Mouse (Mus musculus): ENCODE measurements around the gene Bach2.

DNA sequence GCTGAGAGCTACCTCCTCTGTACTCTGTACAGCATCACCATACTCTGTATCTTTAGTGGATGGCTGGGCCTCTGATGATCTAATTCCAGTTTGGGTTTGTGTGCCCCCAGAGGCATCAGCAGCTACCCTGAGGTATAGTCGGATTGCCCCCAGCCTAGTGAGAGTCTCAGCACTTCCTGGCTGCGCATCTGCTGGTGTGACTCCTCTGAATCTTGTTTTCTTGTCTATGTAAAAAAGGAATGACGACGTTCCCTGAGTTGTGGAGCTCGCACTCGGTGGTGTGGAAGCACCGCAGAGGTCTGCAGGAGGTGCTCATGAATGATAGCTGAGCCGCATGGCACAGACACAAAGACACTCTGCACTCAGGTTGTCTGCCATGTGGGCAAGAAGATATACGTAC lies 105.7 kb downstream of the Bach2 start:
- TF ChIP-seq CTCF (IDR thresholded peaks at IDR 0.05; ENCODE audit: control insufficient read depth, insufficient read depth, insufficient read length) = no peak
- TF ChIP-seq MYOD1 (IDR thresholded peaks at IDR 0.05; ENCODE audit: control insufficient read depth, insufficient read length, low read depth) = no peak
- TF ChIP-seq FOSL1 (IDR thresholded peaks at IDR 0.05; ENCODE audit: insufficient read depth, low read length, poor library complexity, severe bottlenecking) = no peak
- no peak for TF ChIP-seq USF1 (IDR thresholded peaks at IDR 0.05; ENCODE audit: low read depth)

All from C2C12 (cell line).